Mouse (Mus musculus) yolk sac, embryonic 10.5 days (tissue): Measurements from ENCODE around the gene Zfp618.

Source experiments
- DNase-seq: peaks from one replicate; pipeline ENCODE4 v3.0.0-alpha.2; 2017; ENCODE audit warnings: low spot score

Zfp618 gene

GRCm38 (mm10) chr4:62965497-62966302, at the start of gene Zfp618:
Gene Zfp618 (plus strand): TSS chr4:62965573.
- peak; percentile 12 for DNase-seq

GRCm38 (mm10) chr4:62917056-62917455, 48.3 kb upstream of the Zfp618 start:
- DNase-seq, result no peak

DNA sequence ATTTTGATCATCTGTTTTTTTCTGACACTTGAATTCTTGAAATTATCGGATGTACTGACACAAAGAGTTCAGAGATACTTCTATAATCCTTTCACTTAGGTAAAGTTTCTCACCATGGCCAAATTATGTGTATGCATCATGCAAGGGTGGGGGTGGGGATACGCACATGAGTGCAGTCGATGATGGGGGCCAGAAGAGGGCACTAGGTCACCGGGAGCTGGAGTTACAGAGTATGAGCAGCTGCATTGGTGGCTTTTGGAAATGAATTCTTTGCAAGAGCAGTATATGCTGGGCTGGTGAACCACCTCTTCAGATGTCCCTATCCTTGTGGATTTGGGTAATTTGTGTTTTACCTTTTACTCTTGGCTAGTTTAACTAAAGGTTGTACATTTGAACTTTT, 31.6 kb upstream of the Zfp618 start:
- DNase-seq, result no peak

- DNase-seq, result no peak
Measured at GRCm38 (mm10) chr4:62935589-62936218, 29.7 kb upstream of the Zfp618 start.

DNA sequence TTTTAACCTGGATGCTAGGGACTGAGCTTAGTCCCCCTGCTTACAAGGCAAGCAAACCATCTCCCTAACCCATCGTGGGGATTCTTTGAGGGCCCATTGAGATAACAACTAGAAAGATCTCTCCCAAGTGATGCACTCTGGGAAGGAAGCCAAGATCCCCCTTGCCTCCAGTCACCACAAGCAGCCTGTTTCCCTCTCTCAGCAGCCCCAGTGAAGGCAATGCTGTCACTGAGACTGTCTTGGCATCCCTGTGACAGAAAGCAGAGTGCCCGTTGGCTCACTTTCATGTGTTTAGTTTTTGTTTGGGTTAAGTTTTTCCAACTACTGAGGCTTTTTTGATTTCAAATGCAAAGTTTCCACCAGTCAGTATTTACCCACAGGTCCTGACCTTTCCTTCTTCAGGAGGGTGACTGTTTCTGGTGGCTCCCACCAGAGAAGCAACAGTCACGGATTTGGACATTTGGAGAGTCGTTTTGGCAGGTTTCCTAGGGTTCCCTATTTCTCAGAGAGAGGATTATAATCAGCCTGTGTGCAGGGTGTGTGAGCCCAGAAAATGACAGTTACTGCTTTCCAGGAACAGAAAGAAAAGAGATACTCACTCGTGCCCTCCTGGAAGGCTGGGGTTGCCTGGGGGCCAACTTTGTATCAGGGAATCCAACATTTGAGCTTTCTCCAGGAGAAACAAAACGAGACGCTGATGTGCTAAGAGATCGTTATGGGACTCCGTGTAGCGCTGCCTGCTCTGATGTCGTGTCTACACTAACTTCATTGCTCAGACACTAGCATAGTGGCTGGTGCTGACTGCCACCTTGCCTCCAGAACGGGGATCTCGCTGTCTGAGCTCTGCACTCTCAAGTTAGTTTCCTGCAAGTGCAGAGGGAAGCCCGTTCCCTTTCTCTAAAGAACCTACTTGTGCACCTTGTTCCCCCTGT, 23.1 kb upstream of the Zfp618 start:
- DNase-seq, result no peak

DNA sequence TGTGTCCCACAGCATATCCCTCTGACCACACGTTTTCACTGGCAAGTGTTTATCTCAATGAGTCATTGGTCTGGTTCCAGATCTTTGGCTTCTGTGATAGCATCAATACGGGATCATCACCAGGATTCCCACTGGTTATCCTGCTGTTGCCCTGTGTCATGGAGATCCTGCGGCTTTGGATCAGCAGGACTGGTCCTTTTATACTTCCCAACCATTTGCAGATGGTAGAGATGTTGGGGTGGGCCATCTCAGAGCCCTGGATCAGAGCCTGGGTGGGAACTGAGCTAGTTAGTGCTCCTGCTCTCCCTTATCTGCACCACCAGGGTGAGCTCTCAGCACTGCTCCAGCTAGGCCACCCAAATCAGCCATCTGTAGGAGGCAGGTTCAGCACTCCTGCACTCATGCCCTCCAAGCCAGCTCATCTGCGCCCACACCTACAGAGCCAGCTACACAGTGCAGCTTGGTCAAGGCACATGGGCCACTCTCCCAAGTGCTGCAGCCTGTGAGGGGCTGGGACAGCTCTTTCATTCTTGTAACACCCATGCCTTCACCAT, 21.0 kb upstream of the Zfp618 start:
- no peak for DNase-seq

- DNase-seq, result no peak
Measured at GRCm38 (mm10) chr4:62963806-62964205, 1.6 kb upstream of the Zfp618 start.

- no peak for DNase-seq
Measured at GRCm38 (mm10) chr4:62964844-62965496, 403 bp upstream of the Zfp618 start.

GRCm38 (mm10) chr4:62969526-62969925, 4.2 kb downstream of the Zfp618 start:
- no peak for DNase-seq

- no peak for DNase-seq
Measured at GRCm38 (mm10) chr4:62971991-62972390, 6.6 kb downstream of the Zfp618 start.

- no peak for DNase-seq
Measured at GRCm38 (mm10) chr4:62973086-62973485, 7.7 kb downstream of the Zfp618 start.

DNA sequence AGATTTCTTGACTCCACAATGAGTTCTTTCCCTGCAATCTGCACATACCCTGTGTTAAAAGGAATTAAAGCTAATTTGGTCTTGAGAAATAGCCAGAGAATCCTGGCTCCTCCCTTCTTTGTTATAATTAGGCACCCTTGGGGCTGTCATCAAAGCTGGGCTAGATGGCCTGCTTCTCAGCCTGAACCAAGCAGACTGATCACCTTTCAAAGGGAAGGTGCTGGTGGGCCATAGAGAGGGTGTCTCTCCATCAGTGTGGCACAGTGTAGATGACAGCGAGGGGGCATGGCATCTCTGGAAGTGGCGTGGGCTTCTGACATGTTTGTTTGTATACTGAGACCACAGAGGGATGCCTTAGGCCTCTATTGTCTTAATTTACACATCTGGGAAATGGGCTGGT, 9.5 kb downstream of the Zfp618 start:
- no peak for DNase-seq

- DNase-seq, result no peak
Measured at GRCm38 (mm10) chr4:62975541-62975940, 10.2 kb downstream of the Zfp618 start.

GRCm38 (mm10) chr4:62977454-62977853, 12.1 kb downstream of the Zfp618 start:
- DNase-seq, result peak; percentile 43

DNA sequence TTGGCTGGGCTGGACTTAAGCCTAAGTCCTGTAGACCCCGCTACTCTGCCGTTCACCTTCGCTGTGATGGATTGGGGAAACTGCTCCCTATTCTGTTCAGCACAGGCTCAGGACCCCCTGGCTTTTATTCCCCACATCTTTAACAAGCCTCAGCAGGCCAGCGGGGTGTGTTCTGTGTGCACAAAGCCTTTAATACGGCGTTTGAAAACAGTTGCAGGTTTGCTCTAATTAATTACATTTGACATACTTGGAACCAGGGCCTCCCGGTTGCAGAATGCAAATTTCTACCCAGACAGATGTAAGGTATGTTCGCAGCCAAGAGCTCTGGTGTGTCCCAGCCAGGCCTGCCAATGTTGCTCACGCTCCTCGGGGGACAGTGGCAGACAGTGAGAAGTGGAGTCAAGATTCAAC, 13.1 kb downstream of the Zfp618 start:
- no peak for DNase-seq

- DNase-seq, result no peak
Measured at GRCm38 (mm10) chr4:62981572-62981971, 16.2 kb downstream of the Zfp618 start.

DNA sequence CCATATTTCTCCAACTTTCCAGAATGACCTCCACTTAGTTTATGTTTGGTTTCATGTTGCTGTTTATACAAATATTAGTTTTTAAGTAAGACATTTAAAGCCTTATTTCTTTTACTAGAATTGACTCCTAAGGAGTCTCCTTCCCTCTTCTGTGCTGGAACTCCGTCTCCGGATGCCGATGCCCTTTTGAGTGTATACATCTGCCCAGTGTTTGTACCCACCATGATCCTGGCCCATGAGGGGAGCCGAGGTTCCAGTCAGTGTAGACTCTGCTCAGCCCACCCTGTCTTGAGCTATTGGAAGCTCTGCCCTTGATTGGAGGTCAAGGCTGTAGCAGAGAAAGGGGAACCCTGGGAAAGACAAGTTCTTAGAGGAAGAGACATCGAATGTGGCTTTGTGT, 18.2 kb downstream of the Zfp618 start:
- no peak for DNase-seq

GRCm38 (mm10) chr4:62991336-62991735, 26.0 kb downstream of the Zfp618 start:
- no peak for DNase-seq

DNA sequence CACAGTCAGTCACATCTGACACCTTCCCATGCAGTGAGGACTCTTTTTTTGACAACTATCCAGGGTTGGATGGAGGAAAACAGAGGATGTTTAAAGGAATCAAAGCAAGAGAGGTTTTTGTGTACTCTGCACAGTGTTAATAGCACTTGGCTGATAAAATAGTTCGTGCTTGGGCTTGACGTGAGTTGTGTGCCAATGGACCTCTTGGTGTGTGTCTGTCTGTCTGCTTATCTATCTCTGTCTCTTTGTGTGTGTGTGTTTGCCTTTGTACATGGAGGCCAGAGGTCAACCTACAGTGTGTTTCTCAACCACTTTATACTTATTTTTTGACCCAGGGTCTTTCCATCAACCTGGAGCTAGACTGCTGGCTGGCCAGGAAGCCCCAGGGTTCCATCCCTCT, 27.8 kb downstream of the Zfp618 start:
- DNase-seq, result no peak

DNA sequence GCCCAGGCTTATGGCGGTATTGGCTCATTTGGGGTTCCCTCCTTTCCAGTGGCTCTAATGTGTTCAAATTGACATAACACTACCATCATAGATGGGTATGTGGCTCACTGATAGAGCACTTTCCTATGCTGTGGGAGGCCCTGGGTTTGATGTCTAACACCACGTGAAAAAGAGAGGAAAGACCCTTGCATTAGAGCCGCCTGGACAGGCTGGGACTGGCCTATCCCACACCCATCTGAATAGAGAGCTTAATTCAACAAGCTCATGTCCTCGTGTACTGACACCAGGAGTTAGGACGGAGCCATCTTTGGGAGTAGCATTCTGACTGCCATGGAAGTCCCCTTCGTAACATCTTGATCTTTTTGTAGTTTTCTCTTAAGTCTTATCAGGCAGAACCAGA, 32.2 kb downstream of the Zfp618 start:
- no peak for DNase-seq

DNA sequence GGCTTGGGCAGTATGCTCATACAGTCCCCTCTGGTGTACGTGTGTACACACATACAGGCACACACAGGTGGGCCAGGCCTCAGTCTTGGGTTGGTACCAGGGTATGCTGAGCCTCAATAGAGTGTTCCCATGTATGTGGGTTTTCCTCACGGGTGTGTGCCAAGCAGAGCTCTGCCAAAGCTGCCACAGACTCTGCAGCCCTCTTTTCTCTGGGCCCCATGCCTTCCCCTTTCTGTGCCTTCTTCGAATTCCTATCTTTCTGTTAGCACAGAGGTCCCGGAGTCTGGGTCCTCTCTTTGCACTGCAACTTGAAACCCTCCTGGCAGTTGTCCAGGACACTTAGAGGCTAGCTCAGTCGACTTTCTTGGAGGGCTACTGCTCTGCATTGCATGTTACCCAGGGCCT, 33.1 kb downstream of the Zfp618 start:
- DNase-seq, result peak; percentile 64

DNA sequence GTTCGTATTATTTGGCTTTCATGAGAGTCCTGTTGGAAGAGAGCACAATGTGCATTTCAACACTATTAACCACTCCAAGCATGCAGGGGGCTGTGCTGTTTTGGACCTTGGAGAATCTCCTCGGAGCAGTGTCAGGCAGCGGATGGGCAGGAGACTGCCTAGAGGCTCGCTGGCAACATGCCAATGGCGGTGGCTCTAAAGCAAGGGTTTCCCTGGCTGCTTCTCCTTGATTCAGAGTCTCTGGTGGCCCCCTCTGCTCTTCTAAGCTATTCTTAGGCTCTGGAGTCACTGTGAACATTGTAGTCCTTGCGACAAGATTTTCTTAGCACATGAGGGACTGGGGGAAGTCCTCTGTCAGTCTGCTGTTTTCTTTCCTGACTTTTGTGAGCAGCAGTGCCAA, 33.5 kb downstream of the Zfp618 start:
- DNase-seq, result no peak
